In the genomic region with DNA sequence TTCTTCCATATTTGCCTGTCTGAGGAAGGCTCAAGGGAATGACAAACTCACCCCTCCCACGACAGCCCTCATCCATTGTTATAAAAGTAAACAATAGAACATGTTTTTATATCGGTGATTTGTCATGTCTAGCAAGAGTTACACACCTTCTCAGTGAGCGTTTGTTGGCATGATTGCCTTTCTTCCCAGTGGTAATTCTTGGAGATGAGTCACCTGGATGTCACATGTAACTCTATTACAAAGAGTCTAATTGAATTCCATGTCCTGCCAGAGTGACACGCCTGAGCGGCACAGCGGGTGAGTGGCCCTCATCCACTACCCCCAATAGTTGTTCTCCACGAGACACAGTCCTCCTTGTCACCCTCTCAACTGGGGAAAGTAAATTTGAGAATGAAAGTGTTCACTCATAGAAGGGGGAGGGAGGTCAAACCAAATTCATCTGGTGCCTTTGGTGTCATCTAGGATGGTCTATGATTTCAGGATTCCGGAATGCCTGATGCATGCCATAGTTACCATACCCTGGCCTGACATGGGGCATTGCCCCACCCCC, we compare ENCODE assay signal across 32 mouse cellular contexts.
DNase-seq lines count a peak whose midpoint lies in the region; ATAC-seq and TF ChIP-seq lines count a peak whose summit lies in the region.
"Had no signal": no experiment of that assay in that cellular context is flagged by ENCODE, and none has a peak within 500 bp of the region (broad histone marks: within the 10 kb centered on the region; RNA-seq: fewer than 3 reads in every experiment).

No protein-coding gene starts in this region.

- in situ Hi-C loops in Patski (cut with MboI; ENCODE audit: low pct_unique_long_range_greater_than_20kb), result no loop called here

- no peak overlapping the region for H3K4me3 ChIP-seq in C2C12 (ENCODE audit: insufficient read depth, poor library complexity, severe bottlenecking)
- no peak overlapping the region for H3K4me3 ChIP-seq in intestine, embryonic 16.5 days (ENCODE audit: low read length)
- H3K4me3 ChIP-seq in midbrain, postnatal 0 days (ENCODE audit: low read depth, low read length), result no peak overlapping the region
- H3K4me3 ChIP-seq: embryonic facial prominence, embryonic 12.5 days; gastrocnemius, adult 2 months; hindbrain, embryonic 10.5 days; intestine, embryonic 15.5 days; limb, embryonic 15.5 days; liver, embryonic 13.5 days; midbrain, embryonic 13.5 days; stomach, embryonic 15.5 days had no signal

- TF ChIP-seq CTCF in C2C12 (IDR thresholded peaks at IDR 0.05; ENCODE audit: control insufficient read depth, insufficient read depth, insufficient read length), result no peak
- TF ChIP-seq CTCF in Patski (IDR thresholded peaks at IDR 0.05), result no peak
- no peak for TF ChIP-seq CTCF in midbrain, postnatal 0 days (IDR thresholded peaks at IDR 0.05)

- POLR2A ChIA-PET in Patski (lab: Charles Lee), result no interaction called here

- H3K79me2 ChIP-seq in C2C12 (ENCODE audit: control insufficient read depth, insufficient read depth), result no peaks in the 10 kb centered on the region

- no peaks in the 10 kb centered on the region for H3K4me1 ChIP-seq in intestine, embryonic 16.5 days (ENCODE audit: control insufficient read depth, insufficient read depth, low read length)
- no peaks in the 10 kb centered on the region for H3K4me1 ChIP-seq in midbrain, postnatal 0 days (ENCODE audit: insufficient read depth, low read length)
- H3K4me1 ChIP-seq: embryonic facial prominence, embryonic 12.5 days; hindbrain, embryonic 10.5 days; intestine, embryonic 15.5 days; limb, embryonic 15.5 days; liver, embryonic 13.5 days; midbrain, embryonic 13.5 days; stomach, embryonic 15.5 days had no signal

- H3K36me3 ChIP-seq in C2C12 (ENCODE audit: control insufficient read depth, insufficient read depth), result no peaks in the 10 kb centered on the region
- H3K36me3 ChIP-seq in intestine, embryonic 16.5 days (ENCODE audit: control insufficient read depth, insufficient read depth, low read length), result no peaks in the 10 kb centered on the region
- no peaks in the 10 kb centered on the region for H3K36me3 ChIP-seq in midbrain, postnatal 0 days (ENCODE audit: insufficient read depth, low read length)
- H3K36me3 ChIP-seq: embryonic facial prominence, embryonic 12.5 days; G1E; hindbrain, embryonic 10.5 days; intestine, embryonic 15.5 days; limb, embryonic 15.5 days; liver, embryonic 13.5 days; midbrain, embryonic 13.5 days; stomach, embryonic 15.5 days had no signal

- no peak overlapping the region for H3K4me2 ChIP-seq in intestine, embryonic 16.5 days (ENCODE audit: low read depth, low read length)
- H3K4me2 ChIP-seq in midbrain, postnatal 0 days (ENCODE audit: low read depth, low read length, poor library complexity, severe bottlenecking), result no peak overlapping the region
- H3K4me2 ChIP-seq: embryonic facial prominence, embryonic 12.5 days; intestine, embryonic 15.5 days; limb, embryonic 15.5 days; liver, embryonic 13.5 days; midbrain, embryonic 13.5 days; stomach, embryonic 15.5 days had no signal

- no peaks in the 10 kb centered on the region for H3K79me3 ChIP-seq in C2C12 (ENCODE audit: low read depth)

- H3K27me3 ChIP-seq in C2C12 (ENCODE audit: control insufficient read depth, insufficient read depth, insufficient read length) (no peaks in the 10 kb centered on the region), Patski (no peaks in the 10 kb centered on the region)
- H3K27me3 ChIP-seq in intestine, embryonic 16.5 days (replicated peaks; ENCODE audit: control insufficient read depth, insufficient read depth, low read length), result no peaks in the 10 kb centered on the region
- no peaks in the 10 kb centered on the region for H3K27me3 ChIP-seq in midbrain, postnatal 0 days (ENCODE audit: insufficient read depth, low read length)
- H3K27me3 ChIP-seq: embryonic facial prominence, embryonic 12.5 days; intestine, embryonic 15.5 days; limb, embryonic 15.5 days; liver, embryonic 13.5 days; midbrain, embryonic 13.5 days; stomach, embryonic 15.5 days had no signal

- CTCF ChIA-PET in Patski (lab: Charles Lee), result interaction anchor here (1.7 kb wide), 1 partner anchor 14 kb away, joined by 5 read pairs; no protein-coding TSS in a partner anchor

- H3K27ac ChIP-seq in intestine, embryonic 16.5 days (ENCODE audit: low read length), result no peak overlapping the region
- no peak overlapping the region for H3K27ac ChIP-seq in midbrain, postnatal 0 days (ENCODE audit: low read depth, low read length)
- H3K27ac ChIP-seq: embryonic facial prominence, embryonic 12.5 days; gastrocnemius, adult 2 months; hindbrain, embryonic 10.5 days; intestine, embryonic 15.5 days; kidney, postnatal 0 days; limb, embryonic 15.5 days; liver, embryonic 13.5 days; macrophage; midbrain, embryonic 13.5 days; stomach, embryonic 15.5 days had no signal

- WGBS in intestine, embryonic 16.5 days, result 81% methylated on average over 8 of the region's 8 CpGs
- 79% methylated on average over 8 of the region's 8 CpGs for WGBS in midbrain, postnatal 0 days

- DNase-seq in heart, adult 11 months, result peak; percentile 41
- no peak for DNase-seq in heart, adult 9 months (ENCODE audit: low spot score in 2 of 2)
- DNase-seq in Patski (ENCODE audit: low read depth, low spot score), result peak; percentile 57
- DNase-seq in midbrain, postnatal 0 days (ENCODE audit: low spot score), result no peak
- DNase-seq in kidney, postnatal 25 days, result no peak
- DNase-seq: adrenal gland, adult 2 months; embryo, embryonic 11 days; gastrocnemius, adult 2 months; heart, postnatal 14 days; kidney, adult 8-10 months; layer of hippocampus, postnatal 36 days; left cerebral cortex, postnatal 4 days; liver, embryonic 13.5 days; lung, adult 18-20 months; right cerebral cortex, postnatal 25 days; thymus, adult 18-20 months; thymus, postnatal 4 days had no signal

- no peaks in the 10 kb centered on the region for H3K9me3 ChIP-seq in intestine, embryonic 16.5 days (ENCODE audit: control insufficient read depth, low read length)
- no peaks in the 10 kb centered on the region for H3K9me3 ChIP-seq in midbrain, postnatal 0 days (ENCODE audit: low read length)
- H3K9me3 ChIP-seq: embryonic facial prominence, embryonic 12.5 days; G1E; hindbrain, embryonic 10.5 days; intestine, embryonic 15.5 days; limb, embryonic 15.5 days; liver, embryonic 13.5 days; midbrain, embryonic 13.5 days; stomach, embryonic 15.5 days had no signal

- no peak overlapping the region for H3ac ChIP-seq in C2C12 (ENCODE audit: control insufficient read depth, insufficient read length, low read depth)

- peak; percentile 39 for ATAC-seq in Patski
- no peak for ATAC-seq in intestine, embryonic 16.5 days
- no peak for ATAC-seq in midbrain, postnatal 0 days (ENCODE audit: low FRiP score)
- ATAC-seq: activated CD4-positive, CD25-positive, alpha-beta regulatory T cell, adult 4 months; forebrain, embryonic 14.5 days; hindbrain, embryonic 16.5 days; intestine, embryonic 15.5 days; lung, postnatal 0 days; midbrain, embryonic 13.5 days had no signal

- no peak overlapping the region for H3K9ac ChIP-seq in intestine, embryonic 16.5 days (ENCODE audit: low read depth, low read length)
- no peak overlapping the region for H3K9ac ChIP-seq in midbrain, postnatal 0 days (replicated peaks; ENCODE audit: low read length, poor library complexity, severe bottlenecking)
- H3K9ac ChIP-seq: embryonic facial prominence, embryonic 12.5 days; intestine, embryonic 15.5 days; limb, embryonic 15.5 days; liver, embryonic 13.5 days; midbrain, embryonic 13.5 days; stomach, embryonic 15.5 days had no signal

TF ChIP-seq in C2C12, 6 proteins besides CTCF, POLR2A, EP300 and RAD21:
- TF ChIP-seq MYOG (IDR thresholded peaks at IDR 0.05; ENCODE audit: control insufficient read depth, extremely low read depth, insufficient read length) (no peak), FOSL1 (IDR thresholded peaks at IDR 0.05; ENCODE audit: insufficient read depth, low read length, poor library complexity, severe bottlenecking) (peak; percentile 12), USF1 (IDR thresholded peaks at IDR 0.05; ENCODE audit: low read depth) (no peak), MYOD1 (IDR thresholded peaks at IDR 0.05; ENCODE audit: control insufficient read depth, insufficient read length, low read depth) (no peak), MAX (IDR thresholded peaks at IDR 0.05) (no peak), CEBPB (IDR thresholded peaks at IDR 0.05; ENCODE audit: low read depth) (no peak)

Comparison
In these comparisons a context has a peak if more than half of its experiments do, and no peak if none do; other contexts are left out.
1. DNase-seq: peak in heart, adult 11 months (single experiment) and Patski (single experiment); none in heart, adult 9 months (0 of 2), midbrain, postnatal 0 days (single experiment) and kidney, postnatal 25 days (0 of 2).